Mouse (Mus musculus): ENCODE measurements around the gene Rab11fip5.

- TF ChIP-seq POLR2A (IDR thresholded peaks at IDR 0.05; ENCODE audit: insufficient read depth, low read depth, low read length) (no peak), CTCF (IDR thresholded peaks at IDR 0.05; ENCODE audit: insufficient read depth, low read depth, low read length) (no peak)
These were observed 14.2 kb upstream of the Rab11fip5 start for GRCm38 (mm10) chr6:85388608-85389007.
